Mouse (Mus musculus): ENCODE measurements around the gene Ift57.
A peak's percentile ranks its signal among the peaks of the same experiment; 100 is the strongest.

GRCm38 (mm10) chr16:49770320-49771189 is 71.5 kb downstream of the Ift57 start:
- peak; percentile 63 for TF ChIP-seq EP300 (IDR thresholded peaks at IDR 0.05)
- no peak for TF ChIP-seq CTCF (IDR thresholded peaks at IDR 0.05)

Data from lung, postnatal 0 days (tissue).